Mouse (Mus musculus) retina, adult 2 months (tissue): ENCODE results near the gene Pex13.
A peak's percentile ranks its signal among the peaks of the same experiment; 100 is the strongest.

ENCODE experiments used
- DNase-seq: peaks from one replicate; pipeline ENCODE4 v3.0.0-alpha.2; 2012; ENCODE audit warnings: low read depth, low spot score

Pex13 gene

DNA sequence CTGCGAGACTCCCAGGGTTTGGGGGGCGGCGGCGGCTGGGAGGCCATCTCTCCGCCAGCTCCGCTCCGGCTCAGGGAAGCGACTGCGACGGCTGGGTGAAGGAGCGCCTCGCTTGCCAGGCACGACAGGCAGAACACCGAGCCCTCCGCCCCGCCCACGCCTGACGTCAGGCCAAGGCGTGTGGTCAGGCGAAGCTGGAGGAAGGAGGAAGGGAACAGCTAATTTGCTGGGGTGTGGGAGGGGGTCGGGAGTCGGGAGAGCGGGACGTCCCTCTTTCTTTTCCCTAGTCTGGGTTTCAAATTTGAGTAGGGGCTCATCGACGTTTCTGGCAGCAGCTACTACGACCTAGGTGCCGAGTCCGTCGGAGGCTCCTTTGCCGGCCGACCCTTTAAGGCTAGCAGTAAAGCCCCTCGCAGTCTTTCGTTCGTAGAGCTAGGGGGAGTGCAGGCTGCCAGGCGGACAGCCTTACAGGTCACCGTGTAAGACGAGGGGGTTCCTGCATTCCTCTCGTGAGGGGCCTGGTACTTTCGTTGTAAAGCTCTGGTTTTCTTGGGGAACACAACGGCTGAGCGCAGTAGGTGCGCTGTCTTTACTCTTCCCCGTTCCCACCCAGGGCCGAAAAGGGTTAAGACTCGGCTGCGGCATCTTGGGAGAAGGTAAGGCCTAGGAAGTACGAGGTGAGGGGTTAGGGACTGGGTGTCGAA lies at the start of gene Pex13:
Gene Pex13, minus strand, starts transcription at position 162 of the 704 bp plus-strand sequence.
- peak; percentile 71 for DNase-seq

DNA sequence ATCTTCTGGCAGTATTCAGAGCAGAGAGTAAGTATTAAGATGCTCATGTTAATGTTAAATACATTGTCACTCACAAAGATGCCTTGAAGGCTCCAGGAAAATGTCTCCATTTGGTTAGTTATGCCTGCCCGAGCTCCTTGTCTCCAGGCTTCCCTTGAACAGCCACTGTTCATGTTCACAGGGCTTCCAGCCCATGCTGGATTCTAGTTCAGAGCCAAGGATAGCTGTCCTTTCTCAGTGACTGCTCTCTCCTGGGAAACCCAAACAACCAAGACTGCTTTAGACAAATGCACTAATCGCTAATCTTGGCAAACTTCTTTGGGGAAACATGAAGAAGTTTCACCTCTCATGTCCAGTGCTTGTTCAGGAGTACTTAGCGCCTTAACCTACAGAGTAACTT lies 46.5 kb upstream of the Pex13 start:
- no peak for DNase-seq

DNA sequence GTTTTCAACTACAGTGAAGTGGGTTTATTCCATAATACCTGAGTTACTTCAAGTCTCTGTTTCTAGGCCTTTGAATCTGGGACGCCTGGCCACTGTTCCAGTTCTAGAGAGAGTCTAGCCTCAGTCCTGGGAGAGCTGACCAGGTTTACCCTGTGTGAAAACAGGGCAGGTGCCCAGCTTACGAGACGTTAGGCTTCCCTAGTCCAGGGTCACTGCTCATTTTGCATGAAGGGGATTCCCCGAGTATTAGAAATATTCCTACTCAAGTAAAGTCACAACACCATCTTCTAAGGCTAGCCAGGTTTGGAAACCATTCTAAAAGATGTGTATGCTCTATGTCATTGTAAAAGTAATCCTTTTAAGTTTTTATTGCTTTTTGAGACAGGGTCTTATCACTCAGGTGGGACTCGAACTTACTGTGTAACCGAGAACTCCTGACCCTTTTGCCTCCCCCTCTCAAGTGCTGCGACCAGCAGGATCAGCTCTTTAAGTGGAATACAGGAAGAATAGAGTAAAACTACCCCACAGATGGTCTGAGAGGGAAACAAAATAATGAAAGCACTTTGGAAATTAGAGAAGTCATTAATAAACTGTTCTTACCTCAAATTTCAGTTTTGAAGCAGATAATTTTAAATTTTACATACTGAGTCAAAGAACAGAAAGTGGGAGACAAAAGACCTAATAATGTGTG lies 39.0 kb upstream of the Pex13 start:
- DNase-seq: no peak

DNA sequence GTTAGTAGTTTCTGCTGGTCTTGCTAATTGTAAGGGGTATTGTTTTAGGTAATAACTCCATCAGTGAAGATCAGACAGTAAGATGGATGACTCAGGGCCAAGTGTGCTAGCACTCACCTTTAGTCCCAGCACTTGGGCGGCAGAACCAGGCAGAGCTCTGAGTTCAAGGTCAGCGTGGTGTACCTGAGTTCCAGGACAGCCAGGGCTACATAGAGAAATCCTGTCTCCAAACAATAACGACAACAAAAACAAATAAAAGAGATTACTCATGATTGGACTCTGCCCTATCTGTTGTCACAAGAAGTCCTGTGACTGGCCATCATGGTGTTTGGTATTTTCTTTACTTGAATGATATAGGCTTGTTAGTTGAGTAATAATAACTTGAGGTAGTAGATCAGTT lies 36.1 kb upstream of the Pex13 start:
- no peak for DNase-seq

DNA sequence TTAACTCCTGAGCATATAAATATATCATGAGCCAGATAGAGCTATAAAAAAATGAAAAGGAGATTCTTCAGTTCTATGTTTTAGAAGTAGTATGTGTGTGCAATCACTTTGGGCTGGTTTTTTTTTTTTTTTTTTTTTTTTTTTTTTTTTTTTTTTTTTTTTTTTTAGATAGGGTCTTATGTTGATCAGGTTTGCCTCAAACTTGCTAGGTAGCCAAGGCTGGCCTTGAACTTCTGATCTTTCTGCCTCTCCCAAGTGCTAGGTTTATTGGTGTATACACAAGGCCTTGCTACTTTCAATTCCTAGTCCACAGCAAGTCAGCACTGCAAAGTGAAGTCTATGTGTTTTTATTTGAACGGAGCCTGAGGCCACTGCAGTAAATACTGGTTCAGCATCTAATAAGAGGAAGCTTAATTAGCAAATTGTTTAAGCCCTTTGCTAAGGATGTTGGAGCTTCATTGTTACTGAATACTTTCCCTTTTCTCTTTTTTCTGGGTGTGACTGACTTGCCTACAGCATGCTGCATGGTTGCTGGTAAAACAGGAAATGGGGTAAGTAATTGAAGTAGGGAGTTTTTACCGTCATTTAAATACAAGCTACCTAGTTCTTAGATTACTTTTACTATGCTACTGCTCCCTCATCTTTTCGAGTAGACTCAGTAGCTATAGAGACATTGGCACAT lies 33.8 kb upstream of the Pex13 start:
- no peak for DNase-seq

DNA sequence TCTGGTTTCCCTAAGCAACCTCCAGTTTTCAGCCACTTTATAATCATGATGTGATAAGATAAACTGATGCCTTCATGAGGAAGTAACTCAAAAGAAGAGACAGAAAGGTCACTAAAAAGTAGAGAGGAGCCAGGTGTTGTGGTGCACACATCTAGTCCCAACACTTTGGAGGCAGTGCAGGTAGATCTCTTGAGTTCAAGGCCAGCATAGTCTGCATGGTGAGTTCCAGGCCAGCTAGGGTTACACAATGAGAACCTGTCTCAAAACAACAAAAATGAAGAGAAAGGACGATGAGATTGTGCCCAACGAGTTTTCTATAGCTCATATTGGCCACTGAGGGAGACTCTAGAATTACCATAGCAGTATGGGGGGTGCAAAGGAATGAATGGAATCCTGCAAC lies 32.8 kb upstream of the Pex13 start:
- DNase-seq: no peak

DNA sequence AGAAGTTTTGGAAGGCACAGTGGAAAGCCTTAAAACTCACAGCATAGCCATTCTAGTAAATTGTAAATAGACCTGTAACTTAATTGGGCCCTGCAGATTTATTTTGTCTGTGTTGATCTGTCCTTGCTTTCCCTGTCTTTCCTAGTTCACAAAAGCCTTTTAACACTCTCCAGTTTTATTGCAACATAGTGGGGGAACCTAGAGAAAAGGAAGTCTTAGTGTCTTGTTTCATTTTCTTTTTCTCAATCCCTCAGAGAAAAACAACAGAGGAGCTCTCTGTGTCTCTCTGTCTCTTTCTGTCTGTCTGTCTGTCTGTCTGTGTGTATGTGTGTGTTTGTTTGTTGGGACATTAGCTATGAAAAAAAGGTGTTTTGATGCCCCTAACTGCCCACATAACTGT lies 30.1 kb upstream of the Pex13 start:
- DNase-seq: no peak

DNA sequence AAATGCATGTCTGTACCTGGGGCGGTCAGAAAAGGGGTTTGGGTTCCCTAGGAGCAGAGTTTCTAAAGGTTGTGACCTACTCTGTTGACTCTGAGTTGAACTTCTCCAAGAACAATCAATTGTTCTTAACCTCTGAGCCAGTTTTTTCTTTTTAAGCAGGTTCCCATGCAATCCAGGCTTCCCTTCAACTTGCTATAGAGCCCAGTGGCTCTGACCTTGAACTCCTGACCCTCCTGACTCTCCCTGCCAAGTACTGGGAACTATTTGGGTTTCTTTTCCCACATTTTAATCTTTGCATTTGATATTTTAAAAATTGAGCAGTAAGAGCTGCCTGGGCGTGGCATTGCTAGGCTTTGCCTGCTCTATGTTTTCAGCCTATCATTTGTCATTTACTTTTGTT lies 27.5 kb upstream of the Pex13 start:
- DNase-seq: no peak

DNA sequence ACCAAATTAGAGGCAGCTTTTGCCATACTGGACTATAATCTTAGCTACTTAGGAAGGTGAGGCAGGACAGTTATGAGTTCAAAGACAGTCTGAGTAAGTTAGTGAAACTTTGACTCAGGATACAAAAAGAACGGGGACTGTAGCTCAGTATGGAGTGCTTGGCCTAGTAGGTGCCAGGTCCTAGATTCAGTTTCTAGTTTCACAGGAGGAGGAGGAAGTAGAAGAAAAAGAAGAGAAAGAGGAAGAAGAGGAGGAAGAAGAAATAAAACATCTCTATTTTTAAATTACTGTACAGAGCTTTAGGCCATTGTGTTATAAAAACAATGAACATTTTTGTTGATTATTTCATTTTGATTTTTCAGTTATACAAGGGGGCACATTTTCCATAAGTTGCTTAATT lies 22.3 kb upstream of the Pex13 start:
- no peak for DNase-seq

DNA sequence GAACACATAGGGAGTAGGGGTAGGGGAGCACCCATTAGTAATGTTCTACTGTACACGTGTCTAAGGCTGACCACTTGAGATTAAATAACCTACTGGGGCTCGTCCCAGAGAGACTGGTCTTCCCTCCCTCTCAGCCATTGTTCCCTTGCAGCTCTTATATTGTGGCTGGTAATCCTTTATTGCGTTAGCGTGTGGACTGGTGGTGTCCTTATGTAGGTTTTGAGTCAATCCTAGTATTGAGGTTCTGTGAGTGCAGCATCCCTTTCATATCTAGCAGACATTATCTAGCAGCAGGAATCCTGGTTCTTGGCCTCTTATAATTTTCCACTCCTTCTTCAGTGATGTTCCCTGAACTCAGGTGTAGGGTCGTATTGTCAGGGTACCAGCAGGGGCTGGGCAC lies 20.9 kb upstream of the Pex13 start:
- no peak for DNase-seq

DNA sequence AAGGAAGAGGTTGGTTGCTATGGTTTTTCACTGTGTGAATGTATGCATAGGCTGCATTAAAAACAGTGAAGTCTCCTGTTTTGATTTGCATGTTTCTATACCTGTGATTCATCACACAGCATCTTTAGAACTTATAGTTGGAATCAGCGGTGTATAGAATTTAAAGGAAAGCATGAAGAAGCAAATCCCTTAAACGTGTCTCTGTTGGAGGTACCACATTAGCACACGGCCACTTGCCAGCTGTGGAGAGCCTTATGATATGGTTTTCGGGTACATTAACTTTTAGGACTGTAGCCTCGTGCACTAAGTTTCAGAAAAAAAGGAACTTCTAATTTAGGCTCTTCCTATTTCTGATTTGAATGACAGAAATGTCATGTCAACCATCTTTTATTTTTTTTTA lies 16.8 kb upstream of the Pex13 start:
- DNase-seq: no peak

DNA sequence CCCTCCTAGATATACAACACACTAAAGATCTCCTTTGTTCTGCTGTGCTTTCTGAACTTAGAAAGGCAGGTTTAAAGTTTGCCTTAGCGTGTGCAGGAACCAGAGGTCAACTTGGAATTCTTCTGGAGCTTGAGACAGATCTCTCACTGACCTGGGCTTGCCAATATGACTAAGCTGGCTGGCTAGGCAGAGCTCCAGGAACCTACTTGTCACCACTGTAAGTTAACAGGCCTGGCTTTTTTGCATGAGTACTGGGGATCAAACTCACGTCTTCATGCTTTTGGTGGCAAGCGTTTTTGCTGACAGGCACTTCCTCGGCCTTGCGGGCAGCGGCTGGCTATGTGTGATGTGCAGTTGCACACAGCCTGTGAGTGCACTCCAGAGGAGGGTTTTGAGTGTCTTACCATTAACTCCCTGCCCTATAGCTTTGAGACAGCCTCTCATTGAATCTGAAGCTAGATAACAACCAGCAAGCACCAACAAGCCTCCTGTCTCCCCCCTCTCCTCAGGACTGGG lies 14.7 kb upstream of the Pex13 start:
- DNase-seq: no peak

DNA sequence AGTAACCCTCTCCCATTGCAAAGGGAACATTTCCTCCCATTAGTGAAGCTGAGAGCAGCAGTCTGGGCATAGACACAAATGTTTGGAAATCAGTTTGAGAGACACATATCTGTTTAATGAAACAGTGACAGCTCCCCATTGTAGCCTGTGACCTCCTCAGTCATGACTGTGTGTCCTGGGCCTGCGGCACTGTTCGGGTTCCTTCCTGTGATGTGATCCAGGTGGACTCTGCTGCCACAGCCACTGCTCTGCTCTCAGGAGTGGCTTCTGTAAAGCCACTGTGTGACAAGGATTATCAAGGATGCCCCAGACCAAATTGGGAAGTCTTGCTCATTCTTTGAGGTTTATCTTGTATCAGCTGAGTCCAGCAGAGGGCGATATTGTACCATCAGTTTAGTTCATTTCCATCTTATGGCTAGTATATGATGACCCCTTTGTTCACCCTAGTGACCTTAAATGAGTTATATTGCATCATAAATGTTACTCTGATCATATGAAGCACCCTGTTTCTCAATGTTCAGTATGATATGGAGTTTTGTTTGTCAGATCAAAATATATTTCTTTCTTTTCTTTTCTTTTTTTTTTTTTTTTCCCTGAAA lies 13.4 kb upstream of the Pex13 start:
- DNase-seq: peak; percentile 42

DNA sequence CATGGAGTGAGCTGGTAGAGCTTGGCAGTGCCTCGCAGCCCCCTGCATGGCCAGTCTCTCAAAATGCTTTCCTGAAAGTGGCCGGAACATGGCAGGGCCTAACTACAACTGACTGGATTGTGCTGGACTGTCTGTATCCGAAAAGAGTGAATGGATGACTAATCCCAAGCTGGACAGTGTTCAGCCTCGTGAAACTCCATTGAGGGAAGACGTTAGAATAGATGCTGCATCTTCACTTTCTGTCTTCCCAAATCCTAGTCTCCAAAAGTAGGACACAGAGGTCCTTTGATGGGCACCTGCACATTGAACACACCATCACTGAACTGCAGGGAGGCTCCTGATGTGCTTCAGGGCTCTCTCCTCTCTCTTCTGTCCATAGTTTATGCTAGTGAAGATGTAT lies 10.3 kb upstream of the Pex13 start:
- DNase-seq: no peak

DNA sequence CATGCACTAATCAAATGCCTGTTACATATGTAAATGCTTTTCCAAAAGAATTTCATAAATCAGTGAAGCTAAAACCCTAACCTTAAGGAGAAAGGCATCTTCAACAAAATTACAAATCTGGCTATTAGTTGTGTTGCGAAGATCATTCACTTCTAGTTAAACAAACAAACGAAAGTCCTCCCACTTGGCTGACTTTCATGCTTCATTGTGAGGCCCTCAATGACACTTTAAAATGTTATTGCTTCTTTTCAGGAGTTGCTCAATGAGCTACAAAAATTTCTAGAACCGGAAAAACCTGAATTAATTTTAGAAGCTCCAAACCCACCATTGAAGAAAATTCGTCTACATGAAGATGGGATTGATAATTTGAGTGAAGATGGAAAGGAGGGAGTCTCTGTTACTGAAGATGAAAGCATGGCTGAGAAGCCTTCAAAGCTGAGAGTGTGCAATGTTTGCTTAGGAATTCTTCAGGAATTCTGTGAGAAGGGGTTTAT lies 6.5 kb upstream of the Pex13 start:
- no peak for DNase-seq

DNA sequence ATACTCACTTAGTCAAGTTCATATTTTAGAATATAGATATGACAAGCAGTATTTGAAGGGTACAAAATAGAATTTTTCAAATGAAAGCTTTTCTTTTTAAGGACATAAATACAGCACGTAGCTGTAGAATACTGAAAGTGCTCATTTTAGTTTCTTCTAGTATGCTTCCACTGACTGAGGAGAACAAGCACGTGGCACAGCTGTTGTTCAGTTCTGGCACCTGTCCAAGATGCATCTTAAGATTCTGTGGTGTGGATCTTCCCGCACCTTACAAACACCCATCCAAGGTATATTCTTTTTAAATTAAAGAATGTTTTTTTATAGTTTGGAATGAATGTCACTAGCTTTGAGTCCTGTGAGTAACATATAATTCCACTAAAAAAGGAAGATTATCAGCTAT lies 1.4 kb upstream of the Pex13 start:
- DNase-seq: no peak

DNA sequence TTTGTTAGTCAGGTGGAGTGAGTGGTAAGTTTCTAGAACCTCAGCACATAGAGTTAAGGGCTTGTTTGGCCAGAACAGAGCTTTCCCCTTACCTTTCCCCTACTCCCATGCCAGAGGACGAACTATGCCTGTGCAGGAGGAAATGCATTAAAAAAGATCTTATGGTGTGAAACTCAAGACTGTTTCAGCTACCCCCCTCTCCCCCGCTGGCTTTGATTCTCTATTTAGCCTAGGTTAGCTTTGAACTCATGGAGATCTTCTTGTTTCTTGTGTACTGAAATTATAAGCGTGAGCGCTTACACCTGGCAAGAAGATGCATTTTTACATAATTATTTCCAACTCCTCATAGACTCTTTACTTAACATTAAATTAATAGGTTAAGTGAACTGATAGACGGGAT lies 767 bp upstream of the Pex13 start:
- no peak for DNase-seq

DNA sequence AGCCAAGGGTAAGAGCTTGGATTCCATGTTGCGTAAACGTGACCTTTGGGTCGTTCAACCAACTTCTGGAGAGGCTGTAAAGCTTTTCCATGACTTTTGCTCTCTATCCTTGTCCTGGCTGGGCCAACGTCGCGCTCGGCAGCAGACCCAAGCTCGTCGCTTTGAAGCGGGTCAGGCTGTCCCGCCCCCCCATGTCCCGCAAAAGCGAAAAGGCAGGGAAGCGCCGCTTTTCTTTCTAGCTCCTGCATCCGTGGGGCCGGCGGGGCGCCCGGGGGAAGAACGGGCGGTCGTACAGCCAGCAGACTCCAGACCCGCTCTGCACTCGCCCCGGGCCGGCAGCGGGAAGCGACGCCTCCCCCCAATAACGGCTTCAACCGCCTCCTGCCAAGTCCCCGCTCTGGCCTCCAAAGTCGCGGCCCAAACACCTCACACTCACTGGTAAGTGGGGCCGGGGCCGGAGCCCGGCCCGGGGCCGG lies 410 bp downstream of the Pex13 start, which contains the start of gene Pus10:
Gene Pus10, plus strand, starts transcription at position 364 of the 476 bp plus-strand sequence.
- DNase-seq: no peak

DNA sequence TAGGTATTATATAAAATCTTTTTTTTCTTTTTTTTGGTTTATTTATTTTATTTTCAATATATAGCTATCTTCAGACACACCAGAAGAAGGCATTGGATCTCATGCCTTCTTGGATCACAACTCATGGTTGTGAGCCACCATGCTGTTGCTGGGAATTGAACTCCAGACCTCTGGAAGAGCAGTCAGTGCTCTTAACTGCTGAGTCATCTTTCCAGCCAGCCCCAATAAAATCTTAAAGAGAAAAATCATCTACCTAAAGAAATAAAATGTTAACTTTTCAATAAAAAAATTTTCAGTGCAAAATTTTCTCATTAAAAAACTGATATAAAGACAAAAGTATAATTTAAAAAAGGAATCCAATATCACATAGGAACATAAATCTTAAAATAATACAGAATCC lies 1.5 kb downstream of the Pex13 start:
- DNase-seq: no peak

DNA sequence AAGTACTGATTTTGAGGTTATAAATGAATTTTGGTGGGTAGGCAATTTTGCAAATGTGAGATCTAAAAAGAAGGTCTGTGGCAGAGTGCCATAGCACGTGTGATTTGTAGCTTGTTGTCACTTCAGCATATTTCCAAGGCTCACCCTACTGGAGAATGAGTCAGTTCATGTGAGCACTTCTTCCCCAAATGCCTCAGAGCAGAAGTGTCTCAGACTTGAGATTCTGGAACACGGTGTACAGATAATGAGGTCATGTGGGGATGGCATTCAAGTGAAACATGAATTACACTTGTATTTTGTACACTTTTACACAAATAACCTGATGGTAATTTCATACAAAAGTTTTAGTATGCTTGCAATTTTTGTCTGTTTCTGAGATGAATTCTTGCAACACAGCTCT lies 8.0 kb downstream of the Pex13 start:
- DNase-seq: no peak

DNA sequence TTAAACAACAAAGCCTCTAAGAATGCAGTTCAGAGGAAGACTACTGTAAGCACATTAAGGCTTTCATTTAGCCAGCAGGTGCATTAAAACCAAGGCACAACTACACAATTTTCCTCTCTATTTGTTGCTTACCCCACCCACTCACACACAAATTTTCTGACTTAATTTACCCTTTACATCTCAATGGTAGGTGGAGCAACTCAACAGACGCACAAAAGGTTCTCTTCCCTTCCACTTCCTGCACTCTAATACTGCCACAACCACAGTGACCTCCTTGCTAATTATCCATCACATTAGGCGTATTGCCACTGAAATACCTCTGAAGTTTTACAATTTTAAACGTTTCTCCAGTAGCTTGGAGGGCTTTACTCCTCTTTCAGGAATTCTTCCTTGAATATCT lies 12.1 kb downstream of the Pex13 start:
- DNase-seq: no peak

DNA sequence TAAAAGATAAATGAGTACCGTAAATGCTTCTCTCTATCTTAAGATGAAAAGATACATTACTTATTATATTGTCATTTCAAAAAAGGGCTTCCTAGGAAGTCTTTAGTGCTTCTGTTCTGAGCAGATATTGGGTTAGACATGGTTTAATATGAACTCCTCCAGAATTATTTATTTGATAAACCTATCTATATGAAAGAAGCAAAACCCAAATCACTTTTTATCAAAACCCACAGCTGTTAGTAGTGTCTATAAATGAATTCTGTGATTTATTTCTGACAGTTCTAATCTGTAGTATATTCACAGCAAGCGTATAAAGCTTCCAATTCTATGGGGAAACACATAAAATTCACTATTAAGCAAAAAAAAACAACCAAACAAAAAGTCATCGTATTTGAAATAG lies 17.9 kb downstream of the Pex13 start:
- DNase-seq: no peak
